Mouse (Mus musculus): ENCODE measurements around the gene Ece1. TPM values are rescaled to one million over a fixed set of nuclear protein-coding genes. Genes with fewer than 3 reads are reported as not detected.

Ece1 gene
- total RNA-seq, 1 experiment, result 99.2 TPM

- TF ChIP-seq MAFK (IDR thresholded peaks at IDR 0.05; ENCODE audit: insufficient read depth, low read depth, low read length) (no peak), CHD2 (IDR thresholded peaks at IDR 0.05; ENCODE audit: low read depth, low read length) (no peak), ZC3H11A (IDR thresholded peaks at IDR 0.05; ENCODE audit: borderline replicate concordance, low read depth, low read length) (no peak), HCFC1 (IDR thresholded peaks at IDR 0.05; ENCODE audit: borderline replicate concordance, insufficient read depth, low read length) (no peak), ZNF384 (IDR thresholded peaks at IDR 0.05; ENCODE audit: low read depth, low read length) (no peak)
- H3K27ac ChIP-seq (ENCODE audit: insufficient read depth, low read depth, low read length, poor library complexity, severe bottlenecking), result no peak overlapping the region
- H3K9me3 ChIP-seq (ENCODE audit: control insufficient read depth, insufficient read depth, low read depth, low read length), result no peaks in the 10 kb centered on the region
- in situ Hi-C loops (cut with MboI; ENCODE audit: low sequenced_read_pairs in 2 of 2, unreplicated experiment in 2 of 2), result no loop called here
- H3K9ac ChIP-seq (ENCODE audit: insufficient read depth, low read depth, low read length, poor library complexity, severe bottlenecking), result peak overlapping the region; percentile 45; the same call in 1 of the 2 replicates
- H3K4me3 ChIP-seq (ENCODE audit: insufficient read depth in 1 of 2, low read depth in 1 of 2, low read length in 2 of 2, poor library complexity in 1 of 2, severe bottlenecking in 1 of 2), result peak overlapping the region in 1 of 2 experiments; percentile 68; a peak in 1 of 4 replicates
- no peak for DNase-seq (ENCODE audit: low read depth, low spot score)
- H3K36me3 ChIP-seq (ENCODE audit: control insufficient read depth, insufficient read depth, low read length, poor library complexity, severe bottlenecking), result no peaks in the 10 kb centered on the region; the same call in 1 of the 2 replicates
- peaks cover 6 to 33% of the 10 kb centered on the region in 2 experiments; a peak in 3 of 4 replicates for H3K4me1 ChIP-seq (ENCODE audit: control insufficient read depth in 2 of 2, insufficient read depth in 2 of 2, low read length in 2 of 2, poor library complexity in 1 of 2)
Measured at GRCm38 (mm10) chr4:137912768-137913305, 50.8 kb downstream of the Ece1 start.

GRCm38 (mm10) chr4:137913321-137914057, 51.5 kb downstream of the Ece1 start:
- in situ Hi-C loops (cut with MboI; ENCODE audit: low sequenced_read_pairs in 2 of 2, unreplicated experiment in 2 of 2), result no loop called here

GRCm38 (mm10) chr4:137917591-137917990, 55.6 kb downstream of the Ece1 start:
- H3K36me3 ChIP-seq (ENCODE audit: control insufficient read depth, insufficient read depth, low read length, poor library complexity, severe bottlenecking), result peaks cover 4% of the 10 kb centered on the region; the same call in 1 of the 2 replicates
- in situ Hi-C loops (cut with MboI; ENCODE audit: low sequenced_read_pairs in 2 of 2, unreplicated experiment in 2 of 2), result no loop called here
- TF ChIP-seq HCFC1 (IDR thresholded peaks at IDR 0.05; ENCODE audit: borderline replicate concordance, insufficient read depth, low read length) (no peak), CHD2 (IDR thresholded peaks at IDR 0.05; ENCODE audit: low read depth, low read length) (no peak), ZNF384 (IDR thresholded peaks at IDR 0.05; ENCODE audit: low read depth, low read length) (no peak)
- peaks cover 3 to 16% of the 10 kb centered on the region in 2 experiments; a peak in 1 of 4 replicates for H3K4me1 ChIP-seq (ENCODE audit: control insufficient read depth in 2 of 2, insufficient read depth in 2 of 2, low read length in 2 of 2, poor library complexity in 1 of 2)
- no peak overlapping the region for H3K27ac ChIP-seq (ENCODE audit: insufficient read depth, low read depth, low read length, poor library complexity, severe bottlenecking)
- DNase-seq (ENCODE audit: low read depth, low spot score), result no peak
- no peak overlapping the region for H3K9ac ChIP-seq (ENCODE audit: insufficient read depth, low read depth, low read length, poor library complexity, severe bottlenecking)
- H3K9me3 ChIP-seq (ENCODE audit: control insufficient read depth, insufficient read depth, low read depth, low read length), result no peaks in the 10 kb centered on the region
- H3K4me3 ChIP-seq (ENCODE audit: insufficient read depth in 1 of 2, low read depth in 1 of 2, low read length in 2 of 2, poor library complexity in 1 of 2, severe bottlenecking in 1 of 2), result no peak overlapping the region

More at GRCm38 (mm10) chr4:137913321-137914057, 51.5 kb downstream of the Ece1 start:
- Histone ChIP-seq H3K4me1 (ENCODE audit: control insufficient read depth in 2 of 2, insufficient read depth in 2 of 2, low read length in 2 of 2, poor library complexity in 1 of 2) (peaks cover 6 to 27% of the 10 kb centered on the region in 2 experiments; a peak in 2 of 4 replicates), H3K27ac (ENCODE audit: insufficient read depth, low read depth, low read length, poor library complexity, severe bottlenecking) (no peak overlapping the region), H3K9me3 (ENCODE audit: control insufficient read depth, insufficient read depth, low read depth, low read length) (no peaks in the 10 kb centered on the region), H3K36me3 (ENCODE audit: control insufficient read depth, insufficient read depth, low read length, poor library complexity, severe bottlenecking) (no peaks in the 10 kb centered on the region; the same call in 1 of the 2 replicates), H3K9ac (ENCODE audit: insufficient read depth, low read depth, low read length, poor library complexity, severe bottlenecking) (peak overlapping the region; percentile 73), H3K4me3 (ENCODE audit: insufficient read depth in 1 of 2, low read depth in 1 of 2, low read length in 2 of 2, poor library complexity in 1 of 2, severe bottlenecking in 1 of 2) (peak overlapping the region; percentile 38 to 68)
- no peak for TF ChIP-seq HCFC1 (IDR thresholded peaks at IDR 0.05; ENCODE audit: borderline replicate concordance, insufficient read depth, low read length)
- TF ChIP-seq CHD2 (IDR thresholded peaks at IDR 0.05; ENCODE audit: low read depth, low read length), result peak; percentile 90
- TF ChIP-seq MAFK (IDR thresholded peaks at IDR 0.05; ENCODE audit: insufficient read depth, low read depth, low read length), result peak; percentile 55
- no peak for TF ChIP-seq ZNF384 (IDR thresholded peaks at IDR 0.05; ENCODE audit: low read depth, low read length)
- DNase-seq (ENCODE audit: low read depth, low spot score), result peak; percentile 61

- Histone ChIP-seq H3K4me1 (ENCODE audit: control insufficient read depth in 2 of 2, insufficient read depth in 2 of 2, low read length in 2 of 2, poor library complexity in 1 of 2) (peaks cover 0 to 11% of the 10 kb centered on the region in 2 experiments; a peak in 1 of 4 replicates), H3K4me3 (ENCODE audit: insufficient read depth in 1 of 2, low read depth in 1 of 2, low read length in 2 of 2, poor library complexity in 1 of 2, severe bottlenecking in 1 of 2) (no peak overlapping the region), H3K36me3 (ENCODE audit: control insufficient read depth, insufficient read depth, low read length, poor library complexity, severe bottlenecking) (peaks cover 6% of the 10 kb centered on the region; the same call in 1 of the 2 replicates), H3K27ac (ENCODE audit: insufficient read depth, low read depth, low read length, poor library complexity, severe bottlenecking) (no peak overlapping the region), H3K9me3 (ENCODE audit: control insufficient read depth, insufficient read depth, low read depth, low read length) (no peaks in the 10 kb centered on the region), H3K9ac (ENCODE audit: insufficient read depth, low read depth, low read length, poor library complexity, severe bottlenecking) (no peak overlapping the region)
- no peak for DNase-seq (ENCODE audit: low read depth, low spot score)
- in situ Hi-C loops (cut with MboI; ENCODE audit: low sequenced_read_pairs in 2 of 2, unreplicated experiment in 2 of 2), result no loop called here
- TF ChIP-seq ZNF384 (IDR thresholded peaks at IDR 0.05; ENCODE audit: low read depth, low read length) (no peak), CHD2 (IDR thresholded peaks at IDR 0.05; ENCODE audit: low read depth, low read length) (no peak), ZC3H11A (IDR thresholded peaks at IDR 0.05; ENCODE audit: borderline replicate concordance, low read depth, low read length) (no peak), HCFC1 (IDR thresholded peaks at IDR 0.05; ENCODE audit: borderline replicate concordance, insufficient read depth, low read length) (no peak), MAFK (IDR thresholded peaks at IDR 0.05; ENCODE audit: insufficient read depth, low read depth, low read length) (no peak)
Measured at GRCm38 (mm10) chr4:137918559-137918958, 56.5 kb downstream of the Ece1 start.
